Mouse (Mus musculus) layer of hippocampus, adult 2 months (tissue): ENCODE results near the gene Fzd10. TPM values are rescaled to one million over a fixed set of nuclear protein-coding genes. Genes with fewer than 3 reads are reported as not detected.
A peak's percentile ranks its signal among the peaks of the same experiment; 100 is the strongest.

ENCODE experiments used
- DNase-seq, 2 experiments: peaks; one replicate each; pipeline ENCODE4 v3.0.0; 2022; ENCODE audit warnings: low spot score in 2 of 2
- H3K27ac ChIP-seq: fragments of 200-600 bp; 2 replicates; pipeline ENCODE4 v1.8.1; 2022
- H3K4me3 ChIP-seq: fragments of 200-600 bp; 2 replicates; pipeline ENCODE4 v1.8.1; 2022; ENCODE audit warnings: mild to moderate bottlenecking
- CTCF ChIP-seq: fragments of 200-600 bp; conservative IDR thresholded peaks from 2 replicates; pipeline ENCODE4 v1.8.1; 2022; ENCODE audit warnings: antibody characterized with exemption, mild to moderate bottlenecking, moderate library complexity
- long read RNA-seq, 2 experiments: library from polyadenylated mRNA; stranded (forward); transcript quantifications; one replicate each; pipeline ENCODE4 v2.0.0; 2021; ENCODE audit warnings: borderline mapping rate in 2 of 2
- total RNA-seq, 2 experiments: library from RNA; stranded (reverse); gene quantifications; 2 replicates each; pipeline ENCODE4 v1.2.3; 2021

Fzd10 gene
- total RNA-seq: under 1 TPM; 0.32 to 0.61 TPM
- long read RNA-seq, experiment 1: 0 reads
- long read RNA-seq, experiment 2: 0 reads

DNA sequence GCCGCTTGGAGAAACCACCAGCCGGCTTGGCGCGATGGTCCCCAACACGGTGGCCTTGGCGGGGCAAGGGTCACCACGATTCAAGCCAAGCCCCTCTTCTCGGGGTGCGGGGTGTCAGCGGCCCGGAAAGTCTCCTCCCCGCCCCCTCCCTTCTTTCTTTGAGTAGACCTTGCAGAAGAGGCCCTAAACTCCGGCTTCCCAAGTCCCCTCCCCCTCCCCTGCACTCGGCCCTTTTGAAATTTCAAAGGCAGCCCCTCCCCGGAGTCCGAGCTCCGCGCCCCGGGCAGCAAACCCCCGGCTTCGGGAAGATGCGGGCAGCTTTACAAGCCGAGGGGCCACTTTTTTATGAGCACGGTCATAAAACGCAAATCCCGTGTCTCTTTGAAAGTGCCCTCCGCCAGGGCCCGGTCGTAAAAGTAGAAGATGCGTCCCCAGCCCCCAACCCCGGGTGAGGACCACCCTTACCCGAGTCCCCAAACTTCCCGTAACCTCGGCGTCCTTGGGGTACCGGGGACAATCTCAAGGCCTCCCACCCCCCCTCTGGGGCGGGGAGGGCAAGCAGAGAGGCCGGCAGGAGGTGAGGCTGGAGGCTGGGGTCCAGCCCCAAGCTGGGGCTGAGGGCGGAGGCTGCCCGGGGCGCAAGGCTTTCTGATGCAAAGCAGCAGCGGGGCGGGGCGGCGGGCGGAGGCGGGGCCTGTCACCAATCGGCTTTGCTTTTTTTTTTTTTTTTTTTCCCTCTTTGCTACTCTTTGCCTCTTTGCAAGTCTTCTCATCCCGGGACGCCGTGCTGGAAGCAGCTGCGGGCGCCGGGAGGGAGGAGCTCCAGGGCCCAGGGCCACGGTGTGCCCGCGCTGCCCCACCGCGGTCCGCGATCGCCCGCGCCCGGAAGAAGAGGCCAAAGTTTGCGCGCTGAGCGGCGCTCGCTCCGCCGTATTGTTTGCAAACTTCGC lies at the start of gene Fzd10:
Fzd10 (plus strand) TSS at position 773 of the 950 bp plus-strand sequence.
- DNase-seq: no peak

GRCm38 (mm10) chr5:128551448-128551847 lies 49.2 kb upstream of the Fzd10 start:
- no peak for DNase-seq
- H3K27ac ChIP-seq: no peak overlapping the region
- H3K4me3 ChIP-seq: no peak overlapping the region
- TF ChIP-seq CTCF: no peak

More for the DNA sequence above, at the start of gene Fzd10:
- Histone ChIP-seq H3K4me3 (peak within 1 kb of the TSS; percentile 52), H3K27ac (no peak within 1 kb of the TSS)
- TF ChIP-seq CTCF: no peak

DNA sequence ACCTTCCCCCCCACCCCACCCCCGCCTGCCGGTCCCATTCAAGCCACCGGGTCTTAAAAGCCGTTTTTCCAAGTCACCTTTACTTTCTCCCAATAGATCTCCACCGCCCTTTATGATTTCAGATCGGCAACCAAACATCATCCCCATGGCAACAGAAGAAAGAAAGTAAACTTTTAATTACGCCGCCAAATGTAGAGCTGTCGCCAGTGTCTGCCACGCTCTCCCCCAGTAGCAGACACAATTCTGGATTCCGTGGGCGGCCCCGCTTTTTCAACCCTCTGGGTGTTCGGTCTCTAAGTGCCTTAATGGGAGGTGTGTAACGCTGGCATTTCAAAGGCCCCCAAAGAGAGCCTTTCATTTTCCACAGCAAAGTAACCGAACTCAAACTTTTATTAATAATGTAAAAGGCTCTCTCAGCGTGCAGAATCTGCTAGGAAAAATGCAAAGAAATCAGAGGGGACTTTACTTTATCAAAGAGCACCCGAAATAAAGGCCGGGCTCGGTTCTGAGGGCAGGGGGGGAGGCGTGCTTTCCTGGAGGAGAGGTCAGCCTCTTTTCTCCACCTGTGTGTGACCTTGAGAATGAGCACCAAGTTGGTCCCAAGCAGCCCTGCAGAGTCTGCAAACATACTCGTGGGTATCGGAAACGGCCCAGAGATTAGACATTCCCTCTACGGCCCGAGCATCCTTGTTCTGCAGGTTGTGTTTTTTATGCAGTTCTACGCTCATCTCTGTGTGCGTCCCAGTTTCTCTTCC lies 48.3 kb upstream of the Fzd10 start:
- no peak overlapping the region for H3K27ac ChIP-seq
- peak; percentile 30 to 33 for DNase-seq
- TF ChIP-seq CTCF: no peak
- H3K4me3 ChIP-seq: peak overlapping the region; percentile 39

DNA sequence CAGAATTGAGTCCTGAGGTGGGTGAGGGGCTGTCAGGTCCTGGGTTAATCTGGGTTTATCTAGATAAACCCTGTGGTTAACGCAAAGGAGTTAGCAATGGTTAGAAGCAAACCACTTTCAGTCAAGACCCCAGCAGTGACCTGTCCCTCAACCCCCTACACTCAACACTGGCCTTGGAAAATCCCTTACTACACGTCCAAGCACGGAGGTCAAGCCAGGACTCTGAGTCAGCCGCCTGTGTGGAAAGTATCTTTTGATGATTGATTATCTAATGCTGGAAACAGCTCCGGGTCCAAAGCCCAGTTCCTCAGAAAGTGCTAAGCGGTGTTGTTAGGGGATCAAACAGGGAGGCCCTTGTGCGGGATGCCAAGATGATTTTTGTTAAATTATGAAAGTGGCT lies 42.5 kb upstream of the Fzd10 start:
- TF ChIP-seq CTCF: no peak
- Histone ChIP-seq H3K4me3 (no peak overlapping the region), H3K27ac (no peak overlapping the region)
- no peak for DNase-seq

DNA sequence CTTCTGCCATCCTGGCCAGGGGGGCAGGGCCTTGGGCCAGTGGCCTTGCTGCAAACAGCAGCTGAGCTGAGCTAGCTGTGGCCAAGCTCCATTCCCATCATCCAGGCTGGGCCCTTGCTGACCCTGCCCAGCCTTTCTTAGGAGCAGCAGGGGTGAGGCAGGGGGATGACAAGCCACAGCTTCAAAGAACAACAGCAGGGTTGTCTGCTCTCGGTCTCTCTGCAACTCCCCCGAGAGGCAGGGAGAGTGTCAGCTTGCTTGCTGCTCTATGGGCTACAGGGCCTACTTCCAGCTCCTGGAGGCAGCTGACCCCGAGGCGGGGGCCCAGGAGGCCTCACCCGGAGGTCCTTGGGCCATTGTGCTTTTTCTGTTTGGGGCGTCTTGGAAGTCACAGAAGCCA lies 33.3 kb upstream of the Fzd10 start:
- TF ChIP-seq CTCF: no peak

DNA sequence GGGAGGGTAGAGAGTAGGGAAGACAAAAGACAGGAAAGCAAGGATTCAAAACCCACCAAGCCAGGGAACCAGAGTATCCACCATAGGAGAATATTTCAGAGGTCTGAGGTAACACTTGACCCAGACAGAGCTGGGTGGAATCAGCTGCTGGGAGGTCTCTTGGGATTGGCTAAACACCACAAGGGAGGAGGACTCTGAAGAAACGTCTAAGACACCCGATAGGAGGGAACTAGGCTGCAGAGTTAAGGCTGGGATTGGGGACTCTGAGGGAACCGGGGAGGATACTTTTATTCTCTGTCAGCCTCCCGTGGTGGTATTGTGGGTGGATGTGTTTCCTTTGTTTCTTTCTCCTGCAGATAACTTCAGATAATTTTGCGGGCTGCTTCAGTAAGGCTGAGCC lies 31.7 kb upstream of the Fzd10 start:
- TF ChIP-seq CTCF: no peak
- H3K27ac ChIP-seq: no peak overlapping the region
- no peak for DNase-seq
- H3K4me3 ChIP-seq: no peak overlapping the region

More for the DNA sequence above, 33.3 kb upstream of the Fzd10 start:
- no peak for DNase-seq
- H3K27ac ChIP-seq: no peak overlapping the region
- no peak overlapping the region for H3K4me3 ChIP-seq

DNA sequence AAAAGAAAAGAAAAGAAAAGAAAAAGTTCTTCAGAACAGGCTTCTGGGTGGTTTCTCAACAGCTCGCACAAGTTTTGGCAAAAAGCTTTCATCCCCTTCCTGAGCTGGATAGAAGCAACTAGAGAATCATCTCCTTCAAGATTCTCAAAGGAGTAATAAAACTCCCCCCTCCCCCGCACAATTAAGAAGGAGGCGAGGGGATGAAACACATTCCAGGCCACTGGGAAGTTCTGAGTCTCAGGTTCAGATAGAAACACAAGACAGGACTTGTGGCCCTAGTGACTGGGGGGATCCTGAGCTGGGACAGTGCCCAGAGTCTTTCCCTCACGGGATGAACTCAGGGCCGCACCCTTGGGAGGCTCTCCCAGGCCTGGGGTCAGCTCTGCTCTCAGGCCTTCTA lies 30.6 kb upstream of the Fzd10 start:
- Histone ChIP-seq H3K27ac (no peak overlapping the region), H3K4me3 (no peak overlapping the region)
- DNase-seq: no peak
- no peak for TF ChIP-seq CTCF

DNA sequence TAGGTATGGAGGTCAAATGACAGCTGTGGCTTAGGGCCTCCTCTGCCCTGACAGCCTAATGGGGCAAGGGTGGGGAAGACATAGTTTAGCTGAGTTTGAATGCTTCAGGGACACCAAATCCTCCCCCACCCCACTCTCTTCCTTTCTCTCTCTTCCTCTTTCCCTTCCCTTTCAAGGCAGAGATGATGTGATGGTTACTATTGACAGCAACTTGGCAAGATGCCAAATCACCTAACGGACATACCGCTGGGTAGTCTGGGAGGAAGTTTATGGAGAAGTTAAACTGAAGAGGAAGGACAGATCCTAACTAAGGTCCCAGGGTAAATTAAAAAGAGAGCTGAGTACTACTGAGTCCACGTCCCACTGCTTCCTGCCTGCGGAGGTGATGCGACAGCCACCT lies 29.8 kb upstream of the Fzd10 start:
- no peak overlapping the region for H3K27ac ChIP-seq
- no peak overlapping the region for H3K4me3 ChIP-seq
- DNase-seq: no peak
- TF ChIP-seq CTCF: no peak

GRCm38 (mm10) chr5:128571706-128572105 lies 28.9 kb upstream of the Fzd10 start:
- no peak for DNase-seq
- TF ChIP-seq CTCF: no peak
- H3K27ac ChIP-seq: no peak overlapping the region
- no peak overlapping the region for H3K4me3 ChIP-seq

DNA sequence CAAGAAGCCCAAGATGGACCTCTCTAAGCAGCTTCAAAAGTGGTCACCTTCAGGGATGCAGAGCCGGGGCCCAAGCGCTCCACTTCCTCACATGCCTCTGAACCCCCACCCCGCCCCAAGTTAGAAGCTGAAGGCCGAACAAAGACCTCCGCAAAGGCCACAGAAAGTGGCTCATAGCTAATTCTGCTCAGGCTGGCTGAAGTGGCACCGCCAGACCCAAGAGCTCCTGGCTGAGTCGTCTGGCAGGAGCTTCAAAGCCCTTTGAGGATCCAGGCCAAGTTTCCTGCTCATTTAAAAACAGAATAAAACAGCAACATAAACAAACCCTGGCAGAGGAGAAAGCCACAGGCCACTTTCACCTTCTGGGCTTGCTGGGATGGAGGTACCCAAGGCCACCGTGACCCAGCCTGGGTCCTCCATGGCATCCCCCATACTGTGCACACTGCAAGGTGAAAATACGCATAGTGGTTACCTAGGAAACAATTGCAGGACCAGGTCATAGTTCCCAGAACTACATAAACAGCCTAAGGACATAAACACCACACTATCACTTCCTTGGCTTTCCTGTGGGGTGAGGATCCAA lies 24.6 kb upstream of the Fzd10 start:
- peak; percentile 29 to 36 for DNase-seq
- no peak overlapping the region for H3K4me3 ChIP-seq
- TF ChIP-seq CTCF: no peak
- H3K27ac ChIP-seq: no peak overlapping the region

DNA sequence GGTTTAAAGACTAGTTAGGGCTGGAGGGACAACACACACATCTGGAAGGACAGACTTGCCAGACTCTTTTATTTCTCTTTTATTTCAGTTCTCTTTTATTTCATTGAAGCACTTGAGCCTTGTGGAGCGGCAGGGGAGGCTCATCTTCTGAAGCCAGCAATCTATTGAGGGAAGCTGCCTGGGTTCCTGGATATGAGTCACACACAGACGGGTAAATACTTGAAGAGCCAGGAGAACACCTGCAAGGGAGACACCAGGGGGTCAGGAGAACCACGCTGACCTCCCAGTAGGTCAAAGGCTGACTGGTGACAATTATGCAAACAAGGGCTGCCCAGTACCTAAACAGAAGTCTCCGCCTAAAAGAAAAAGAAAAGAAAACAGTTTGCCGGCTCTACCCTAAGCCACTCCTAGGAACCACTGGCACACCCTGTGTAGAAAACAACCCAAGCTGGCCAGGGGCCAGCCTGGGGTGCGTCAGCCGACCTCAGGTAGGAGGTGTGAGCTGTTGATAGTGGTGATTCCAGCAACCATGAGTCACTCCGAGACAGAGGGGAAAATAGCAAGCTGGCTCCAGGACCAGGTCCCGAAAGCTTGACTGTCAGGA lies 21.5 kb upstream of the Fzd10 start:
- Histone ChIP-seq H3K4me3 (no peak overlapping the region), H3K27ac (no peak overlapping the region)
- no peak for DNase-seq
- TF ChIP-seq CTCF: no peak

GRCm38 (mm10) chr5:128580931-128581330 lies 19.7 kb upstream of the Fzd10 start:
- no peak for DNase-seq
- no peak for TF ChIP-seq CTCF
- H3K4me3 ChIP-seq: no peak overlapping the region
- no peak overlapping the region for H3K27ac ChIP-seq

- DNase-seq: no peak
- Histone ChIP-seq H3K4me3 (no peak overlapping the region), H3K27ac (no peak overlapping the region)
- TF ChIP-seq CTCF: no peak
Observed at GRCm38 (mm10) chr5:128581516-128581921, 19.1 kb upstream of the Fzd10 start.
